Mouse (Mus musculus) kidney, embryonic 16.5 days (tissue): ENCODE results near the gene Sar1b. TPM values are rescaled to one million over a fixed set of nuclear protein-coding genes. Genes with fewer than 3 reads are reported as not detected.

Source experiments
- ATAC-seq: fragments of 200-750 bp; cut with Nextera tagmentation; 2 replicates; pipeline ENCODE4 v1.8.0; 2017; ENCODE audit warnings: moderate TSS enrichment; ENCODE audit not compliant: low FRiP score, low TSS enrichment
- H3K27ac ChIP-seq: fragments of 300-500 bp; sonication (generic); 2 replicates; pipeline ENCODE4 v1.5.1; 2014; ENCODE audit warnings: low read length
- H3K27me3 ChIP-seq: fragments of 300-500 bp; sonication (generic); 2 replicates; pipeline ENCODE4 v1.6.1; 2014; ENCODE audit warnings: low read length, control low read depth, mixed read lengths; ENCODE audit not compliant: insufficient read depth
- H3K36me3 ChIP-seq: fragments of 300-500 bp; sonication (generic); 2 replicates; pipeline ENCODE4 v1.6.1; 2014; ENCODE audit warnings: low read length, control low read depth, mixed read lengths; ENCODE audit not compliant: insufficient read depth
- H3K4me1 ChIP-seq: fragments of 300-500 bp; sonication (generic); 2 replicates; pipeline ENCODE4 v1.6.1; 2014; ENCODE audit warnings: low read length, control low read depth, mixed read lengths; ENCODE audit not compliant: insufficient read depth
- H3K4me2 ChIP-seq: fragments of 300-500 bp; sonication (generic); replicated peaks from 2 replicates; pipeline ENCODE4 v1.6.1; 2014; ENCODE audit warnings: low read depth, low read length
- H3K4me3 ChIP-seq: fragments of 300-500 bp; sonication (generic); 2 replicates; pipeline ENCODE4 v1.5.1; 2014; ENCODE audit warnings: mild to moderate bottlenecking, low read length
- H3K9ac ChIP-seq: fragments of 300-500 bp; sonication (generic); replicated peaks from 2 replicates; pipeline ENCODE4 v1.6.1; 2014; ENCODE audit warnings: low read length
- H3K9me3 ChIP-seq: fragments of 300-500 bp; sonication (generic); 2 replicates; pipeline ENCODE4 v1.6.1; 2016; ENCODE audit warnings: low read length, control low read depth
- WGBS: fragments of 180-500 bp; shearing (Covaris S2); extraction: QIAGEN DNeasy Blood & Tissue Kit; methylation state at CpG from one replicate; pipeline ENCODE4 v1.1.7; 2014; 5-methylcytosine and 5-hydroxymethylcytosine counted together
- polyA plus RNA-seq: library from polyadenylated mRNA; unstranded; fragments of >200 nt; fragmentation: Nextera tagmentation; extraction: Ambion mirVana; gene quantifications from 2 replicates; pipeline ENCODE4 v1.2.1, GENCODE M21; 2015

Gene Sar1b
- polyA plus RNA-seq, 1 experiment from 2014 or later, result 113 TPM

DNA sequence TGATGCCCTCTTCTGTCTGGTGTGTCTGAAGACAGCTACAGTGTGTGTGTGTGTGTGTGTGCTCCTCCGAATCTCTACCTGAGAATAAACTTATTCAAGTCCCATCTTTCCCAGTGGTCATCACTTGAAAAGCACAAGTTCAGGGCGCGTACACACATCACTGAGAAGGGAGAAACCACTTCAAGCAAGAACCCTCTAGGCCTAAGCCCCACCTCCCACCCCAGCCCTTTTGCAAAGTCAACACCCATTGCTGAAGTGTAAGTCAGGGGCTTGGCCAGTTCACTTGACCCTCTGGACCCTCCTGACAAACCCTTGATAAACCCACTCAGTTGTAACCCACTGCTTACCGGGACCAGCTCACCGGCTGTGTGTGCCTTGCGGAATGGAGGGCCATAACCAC lies 73.0 kb downstream of the Sar1b start:
- no peaks in the 10 kb centered on the region for H3K9me3 ChIP-seq
- no peaks in the 10 kb centered on the region for H3K27me3 ChIP-seq
- H3K4me3 ChIP-seq, result no peak overlapping the region
- H3K9ac ChIP-seq, result no peak overlapping the region
- H3K4me2 ChIP-seq, result no peak overlapping the region
- ATAC-seq, result no peak
- no peaks in the 10 kb centered on the region for H3K36me3 ChIP-seq
- peaks cover 6% of the 10 kb centered on the region for H3K4me1 ChIP-seq
- no peak overlapping the region for H3K27ac ChIP-seq
- 90% methylated on average over 6 of the region's 6 CpGs for WGBS

DNA sequence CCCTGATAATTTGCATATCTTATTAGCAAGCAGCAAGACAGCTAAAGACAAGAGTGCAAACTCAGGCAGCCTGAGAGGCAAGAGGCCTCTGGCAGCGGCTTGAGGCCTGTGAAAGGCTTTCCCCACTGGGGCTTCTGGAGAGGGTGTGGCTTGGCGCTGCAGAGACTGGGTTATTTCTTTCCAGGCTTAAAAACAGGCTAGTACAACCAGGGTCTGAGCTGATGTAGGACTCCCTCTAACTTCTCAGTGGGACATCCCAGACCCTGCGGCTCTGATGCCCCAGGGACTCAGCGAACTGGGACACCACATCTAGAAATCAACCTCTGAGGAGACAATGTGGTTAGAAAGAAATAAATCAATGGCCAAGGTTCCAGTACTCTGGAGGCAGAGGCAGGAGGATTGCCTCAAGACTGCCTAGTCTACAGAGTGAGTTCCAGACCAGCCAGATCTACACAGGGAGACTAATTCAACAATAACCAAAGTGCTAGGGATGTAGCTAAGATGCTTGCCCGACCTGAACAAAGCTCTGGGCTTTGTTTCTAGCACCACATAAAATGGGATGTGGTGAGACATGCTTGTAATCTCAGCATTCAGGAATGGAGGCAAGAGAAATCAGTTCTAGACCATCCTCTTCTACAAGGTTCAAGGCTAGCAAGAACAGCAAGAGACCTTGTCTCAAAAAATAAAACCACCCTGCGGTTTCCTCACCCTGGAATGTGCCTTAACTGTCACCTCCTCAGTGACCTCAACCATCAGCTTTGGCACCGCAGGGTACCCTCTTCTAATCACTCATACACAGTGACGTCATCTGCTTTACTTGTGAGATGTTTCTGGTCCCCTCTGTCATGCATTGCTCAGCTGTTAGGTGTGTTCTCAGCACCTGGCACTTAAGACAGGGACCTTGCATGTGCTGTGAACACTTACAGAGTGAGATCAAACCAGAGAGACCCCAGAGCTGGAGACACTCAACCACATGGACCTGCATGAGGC lies 74.0 kb downstream of the Sar1b start:
- ATAC-seq, result no peak
- no peak overlapping the region for H3K9ac ChIP-seq
- no peaks in the 10 kb centered on the region for H3K9me3 ChIP-seq
- no peaks in the 10 kb centered on the region for H3K27me3 ChIP-seq
- 88% methylated on average over 8 of the region's 8 CpGs for WGBS
- no peak overlapping the region for H3K27ac ChIP-seq
- H3K4me2 ChIP-seq, result no peak overlapping the region
- no peaks in the 10 kb centered on the region for H3K36me3 ChIP-seq
- H3K4me1 ChIP-seq, result peaks cover 9% of the 10 kb centered on the region
- no peak overlapping the region for H3K4me3 ChIP-seq

DNA sequence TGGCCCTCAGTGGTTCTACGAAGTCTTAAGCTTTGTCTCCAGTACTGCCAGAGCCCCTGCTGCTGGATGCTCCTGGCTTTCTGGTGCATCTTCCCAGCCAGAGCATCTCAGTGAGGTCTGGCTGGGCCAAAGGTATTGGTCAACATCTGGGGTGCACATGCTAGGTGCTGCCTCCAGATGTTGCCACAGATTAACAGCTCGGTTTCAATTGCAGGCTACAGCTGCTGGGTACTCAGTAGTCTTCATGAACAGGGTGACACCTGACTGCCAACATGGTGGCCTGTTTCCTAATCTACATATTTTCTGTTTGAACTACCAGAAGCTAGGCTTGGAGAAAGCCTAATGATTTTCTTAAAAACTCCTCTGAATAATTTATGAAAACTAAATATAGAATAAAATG lies 75.6 kb downstream of the Sar1b start:
- 76% methylated on average over 2 of the region's 2 CpGs for WGBS
- Histone ChIP-seq H3K4me1 (peaks cover 7% of the 10 kb centered on the region), H3K27me3 (no peaks in the 10 kb centered on the region), H3K4me2 (no peak overlapping the region), H3K9me3 (no peaks in the 10 kb centered on the region), H3K4me3 (no peak overlapping the region), H3K9ac (no peak overlapping the region), H3K27ac (no peak overlapping the region), H3K36me3 (no peaks in the 10 kb centered on the region)
- ATAC-seq, result no peak

DNA sequence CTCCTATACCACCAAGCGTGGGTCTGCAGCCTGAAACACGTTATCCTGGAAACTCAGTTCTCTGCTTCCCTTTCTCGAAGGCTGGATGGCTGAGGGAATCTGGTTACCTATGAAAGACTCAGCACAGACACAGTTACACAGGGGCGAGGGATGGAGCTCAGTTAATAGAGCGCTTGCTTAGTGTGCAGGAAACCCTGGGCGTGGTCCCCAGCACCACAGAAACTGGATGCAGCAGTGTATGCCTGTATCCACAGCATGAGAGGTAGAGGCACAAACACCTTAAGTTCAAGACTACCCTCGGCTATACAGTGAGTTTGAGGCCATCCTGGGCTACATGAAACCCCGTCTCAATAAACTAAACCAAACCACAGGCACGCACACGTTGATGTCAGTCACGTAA lies 76.5 kb downstream of the Sar1b start:
- Histone ChIP-seq H3K4me2 (no peak overlapping the region), H3K4me3 (no peak overlapping the region), H3K9me3 (no peaks in the 10 kb centered on the region), H3K4me1 (peaks cover 7% of the 10 kb centered on the region), H3K9ac (no peak overlapping the region), H3K27me3 (no peaks in the 10 kb centered on the region), H3K36me3 (no peaks in the 10 kb centered on the region), H3K27ac (no peak overlapping the region)
- no peak for ATAC-seq
- 86% methylated on average over 11 of the region's 11 CpGs for WGBS

DNA sequence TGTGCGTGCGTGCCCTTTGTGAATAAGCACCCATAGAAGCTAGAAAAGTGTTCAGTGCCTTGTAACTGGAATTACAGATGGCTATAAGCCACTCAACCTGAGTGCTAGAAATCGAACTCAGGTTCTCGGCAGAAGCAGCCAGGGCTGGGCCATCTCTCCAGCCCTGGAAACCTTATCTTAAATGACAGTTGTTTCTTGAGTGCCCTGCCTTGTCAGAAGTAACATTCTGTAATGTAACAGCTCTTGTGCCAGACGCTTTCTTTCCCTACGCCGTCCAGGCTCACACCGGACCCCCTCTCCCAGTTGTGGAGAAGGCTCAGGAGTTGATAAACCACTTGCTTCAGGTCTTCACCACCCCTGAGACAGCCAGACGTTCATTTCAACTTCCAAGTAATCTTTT lies 77.2 kb downstream of the Sar1b start:
- no peak overlapping the region for H3K9ac ChIP-seq
- no peak overlapping the region for H3K27ac ChIP-seq
- no peak overlapping the region for H3K4me3 ChIP-seq
- no peaks in the 10 kb centered on the region for H3K36me3 ChIP-seq
- no peak overlapping the region for H3K4me2 ChIP-seq
- H3K27me3 ChIP-seq, result no peaks in the 10 kb centered on the region
- H3K9me3 ChIP-seq, result no peaks in the 10 kb centered on the region
- H3K4me1 ChIP-seq, result peaks cover 7% of the 10 kb centered on the region
- 76% methylated on average over 9 of the region's 9 CpGs for WGBS
- no peak for ATAC-seq

DNA sequence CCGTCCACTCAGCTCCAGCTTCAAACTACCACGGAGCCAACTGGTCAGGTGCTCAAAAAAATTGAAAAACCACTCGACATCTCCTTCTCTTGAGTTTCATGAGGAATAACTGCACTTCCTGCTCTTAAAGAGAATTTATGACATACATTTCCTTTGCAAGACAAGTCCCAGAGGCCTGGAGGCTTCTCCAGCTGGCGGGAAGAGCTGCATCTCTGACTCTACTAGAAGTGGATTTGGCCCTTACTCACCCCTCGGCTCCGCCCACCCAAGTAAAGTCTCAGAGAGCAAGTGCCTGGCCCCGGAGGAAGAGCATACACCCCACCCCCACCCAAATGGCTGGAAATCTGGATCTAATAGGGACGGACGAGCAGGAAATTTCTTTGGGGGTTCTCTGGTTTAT lies 77.7 kb downstream of the Sar1b start:
- no peaks in the 10 kb centered on the region for H3K36me3 ChIP-seq
- 48% methylated on average over 9 of the region's 9 CpGs for WGBS
- H3K27me3 ChIP-seq, result no peaks in the 10 kb centered on the region
- H3K27ac ChIP-seq, result no peak overlapping the region
- no peak overlapping the region for H3K4me3 ChIP-seq
- no peak overlapping the region for H3K9ac ChIP-seq
- no peak overlapping the region for H3K4me2 ChIP-seq
- peaks cover 7% of the 10 kb centered on the region for H3K4me1 ChIP-seq
- 0 out of 2 replicates have a peak, but pooled peaks have one; percentile 51 for ATAC-seq
- no peaks in the 10 kb centered on the region for H3K9me3 ChIP-seq

Other genes starting within 250 kb of the Sar1b start
- 25.0 and 26.2 TPM in 2 replicates for gene Phykpl, start 178.9 kb upstream of the Sar1b start, polyA plus RNA-seq
- 343 and 374 TPM in 2 replicates for gene Hnrnpab, start 156.8 kb upstream of the Sar1b start, polyA plus RNA-seq
- 156 and 158 TPM in 2 replicates for gene Nhp2, start 144.0 kb upstream of the Sar1b start, polyA plus RNA-seq
- gene Rmnd5b, start 127.8 kb upstream of the Sar1b start, polyA plus RNA-seq, result 48.9 and 51.9 TPM in 2 replicates
- gene N4bp3, start 112.8 kb upstream of the Sar1b start, polyA plus RNA-seq, result 30.9 and 34.1 TPM in 2 replicates
- gene D930048N14Rik, start 112.7 kb upstream of the Sar1b start, polyA plus RNA-seq, result 4.0 and 4.5 TPM in 2 replicates
- gene 0610009B22Rik, start 74.8 kb upstream of the Sar1b start, polyA plus RNA-seq, result 105 and 107 TPM in 2 replicates
- 11.7 and 15.7 TPM in 2 replicates for gene Sec24a, start 53 bp upstream of the Sar1b start, polyA plus RNA-seq
- 0.87 and 1.1 TPM in 2 replicates for gene Jade2, start 94.0 kb downstream of the Sar1b start, polyA plus RNA-seq
- gene Cdkn2aipnl, start 204.0 kb downstream of the Sar1b start, polyA plus RNA-seq, result 95.5 and 99.8 TPM in 2 replicates
- gene Ube2b, start 237.1 kb downstream of the Sar1b start, polyA plus RNA-seq, result 216 and 220 TPM in 2 replicates
- 7.8 and 9.2 TPM in 2 replicates for gene Cdkl3, start 240.5 kb downstream of the Sar1b start, polyA plus RNA-seq